Mouse (Mus musculus) bone marrow, adult 2 months (tissue): ENCODE measurements around the gene Tdrd1.

Experiments
- CTCF ChIP-seq: fragments of 200-500 bp; IDR thresholded peaks from 2 replicates; pipeline ENCODE4 v1.5.1; 2011; ENCODE audit warnings: low read length, control low read depth; ENCODE audit not compliant: control insufficient read depth, insufficient read depth
- POLR2A ChIP-seq: fragments of 200-500 bp; IDR thresholded peaks from 2 replicates; pipeline ENCODE4 v1.6.1; 2011; ENCODE audit warnings: low read depth, mild to moderate bottlenecking, control low read depth, low read length, borderline replicate concordance; ENCODE audit not compliant: control insufficient read depth

- TF ChIP-seq CTCF: no peak
- TF ChIP-seq POLR2A: no peak
Observed at GRCm38 (mm10) chr19:56905395-56905794, 79.4 kb downstream of the Tdrd1 start.
